13 mouse cellular contexts compared by ENCODE assay signal in genomic region chr16:92359229-92359628, GRCm38 (mm10). TPM values are rescaled to one million over a fixed set of nuclear protein-coding genes. Genes with fewer than 3 reads are reported as not detected.
DNase-seq lines count a peak whose midpoint lies in the region; ATAC-seq and TF ChIP-seq lines count a peak whose summit lies in the region.
"Had no signal": no experiment of that assay in that cellular context is flagged by ENCODE, and none has a peak within 500 bp of the region (broad histone marks: within the 10 kb centered on the region; RNA-seq: fewer than 3 reads in every experiment).

Kcne1 (minus strand) TSS chr16:92359468.

- no peak within 1 kb of the TSS for H3K4me3 ChIP-seq in kidney, embryonic 15.5 days (replicated peaks)
- H3K4me3 ChIP-seq in heart, postnatal 0 days (ENCODE audit: low read depth, low read length): peak within 1 kb of the TSS; percentile 37
- no peak within 1 kb of the TSS for H3K4me3 ChIP-seq in stomach, postnatal 0 days (ENCODE audit: low read depth, low read length)
- H3K4me3 ChIP-seq: gastrocnemius, adult 2 months had no signal

- no peak for TF ChIP-seq EP300 in heart, postnatal 0 days (IDR thresholded peaks at IDR 0.05; ENCODE audit: low read depth)
- no peak for TF ChIP-seq EP300 in stomach, postnatal 0 days (optimal IDR thresholded peaks at IDR 0.05)

- H3K4me2 ChIP-seq in kidney, embryonic 15.5 days: peak within 1 kb of the TSS; percentile 30
- peak within 1 kb of the TSS; percentile 63 for H3K4me2 ChIP-seq in heart, postnatal 0 days (ENCODE audit: low read depth, low read length)
- no peak within 1 kb of the TSS for H3K4me2 ChIP-seq in stomach, postnatal 0 days (replicated peaks; ENCODE audit: low read depth)

- TF ChIP-seq CTCF in heart, postnatal 0 days (IDR thresholded peaks at IDR 0.05; ENCODE audit: low read depth): no peak
- TF ChIP-seq CTCF in stomach, postnatal 0 days (IDR thresholded peaks at IDR 0.05; ENCODE audit: low read depth): no peak

- H3K27ac ChIP-seq in kidney, embryonic 15.5 days: 0 out of 2 replicates have a peak within 1 kb of the TSS, but pooled peaks have one; percentile 24
- peak within 1 kb of the TSS; percentile 92 for H3K27ac ChIP-seq in heart, postnatal 0 days (ENCODE audit: low read depth)
- no peak within 1 kb of the TSS for H3K27ac ChIP-seq in stomach, postnatal 0 days (replicated peaks)
- H3K27ac ChIP-seq: gastrocnemius, adult 2 months had no signal

- H3K9ac ChIP-seq in kidney, embryonic 15.5 days: no peak within 1 kb of the TSS
- H3K9ac ChIP-seq in heart, postnatal 0 days (replicated peaks; ENCODE audit: low read depth, low read length): peak within 1 kb of the TSS; percentile 55
- no peak within 1 kb of the TSS for H3K9ac ChIP-seq in stomach, postnatal 0 days (ENCODE audit: low read length)

- WGBS in kidney, embryonic 15.5 days: 44% methylated on average over 9 of the region's 9 CpGs
- 41% methylated on average over 9 of the region's 9 CpGs for WGBS in heart, postnatal 0 days
- 47% methylated on average over 9 of the region's 9 CpGs for WGBS in stomach, postnatal 0 days

- DNase-seq in kidney, postnatal 36 days: no peak
- peak; percentile 66 for DNase-seq in urinary bladder, postnatal 14 days (ENCODE audit: low spot score)
- DNase-seq in urinary bladder, postnatal 10 days (ENCODE audit: low spot score): no peak
- DNase-seq in heart, postnatal 0 days (ENCODE audit: low spot score): no peak
- peak; percentile 34 for DNase-seq in stomach, postnatal 0 days (ENCODE audit: low spot score)
- DNase-seq: adrenal gland, postnatal 14 days; gastrocnemius, adult 2 months; lung, postnatal 4 days; right cerebral cortex, postnatal 14 days had no signal

- H3K4me1 ChIP-seq in kidney, embryonic 15.5 days: peaks cover 30% of the 10 kb centered on the region
- H3K4me1 ChIP-seq in heart, postnatal 0 days (ENCODE audit: control insufficient read depth, insufficient read depth): peaks cover 40% of the 10 kb centered on the region
- H3K4me1 ChIP-seq in stomach, postnatal 0 days (replicated peaks; ENCODE audit: control insufficient read depth, insufficient read depth): no peaks in the 10 kb centered on the region

- H3K36me3 ChIP-seq in kidney, embryonic 15.5 days: no peaks in the 10 kb centered on the region
- H3K36me3 ChIP-seq in heart, postnatal 0 days (replicated peaks; ENCODE audit: control insufficient read depth, insufficient read depth, low read length): no peaks in the 10 kb centered on the region
- no peaks in the 10 kb centered on the region for H3K36me3 ChIP-seq in stomach, postnatal 0 days (ENCODE audit: control insufficient read depth, insufficient read depth, low read length)

- peaks cover 16% of the 10 kb centered on the region; the same call in 1 of the 2 replicates for H3K27me3 ChIP-seq in kidney, embryonic 15.5 days
- H3K27me3 ChIP-seq in heart, postnatal 0 days (ENCODE audit: control insufficient read depth, insufficient read depth, low read length): no peaks in the 10 kb centered on the region
- no peaks in the 10 kb centered on the region for H3K27me3 ChIP-seq in stomach, postnatal 0 days (ENCODE audit: control insufficient read depth, insufficient read depth, low read length)

- ATAC-seq in kidney, embryonic 15.5 days (replicated peaks; ENCODE audit: low FRiP score): peak; percentile 34
- no peak for ATAC-seq in heart, postnatal 0 days (ENCODE audit: insufficient read depth, low read depth)
- peak; percentile 71 for ATAC-seq in stomach, postnatal 0 days (ENCODE audit: low FRiP score, low TSS enrichment)
- ATAC-seq in cerebellum, adult (ENCODE audit: insufficient number of reproducible peaks, low FRiP score, low TSS enrichment): no peak

- no peaks in the 10 kb centered on the region for H3K9me3 ChIP-seq in kidney, embryonic 15.5 days (replicated peaks)
- no peaks in the 10 kb centered on the region for H3K9me3 ChIP-seq in heart, postnatal 0 days (replicated peaks; ENCODE audit: control insufficient read depth, low read length)
- H3K9me3 ChIP-seq in stomach, postnatal 0 days (ENCODE audit: control insufficient read depth, low read length): no peaks in the 10 kb centered on the region

RNA-seq across cellular contexts. Expression of gene Kcne1, which starts in this region (rescaled TPM):
- polyA plus RNA-seq in kidney, embryonic 15.5 days (2015; fragmentation: Nextera tagmentation; extraction: Ambion mirVana): 1.8 and 2.0 TPM in 2 replicates
- total RNA-seq in heart, postnatal 0 days (2014; rRNA removed; ENCODE audit: low replicate concordance): 182 and 283 TPM in 2 replicates
- polyA plus RNA-seq in heart, postnatal 0 days (2015; fragmentation: Nextera tagmentation; extraction: Ambion mirVana): 324 and 415 TPM in 2 replicates
- polyA plus RNA-seq in stomach, postnatal 0 days (2015; fragmentation: Nextera tagmentation; extraction: Ambion mirVana): 20.3 and 20.8 TPM in 2 replicates
- total RNA-seq: adrenal gland, postnatal 14 days; gastrocnemius, adult 2 months; left cerebral cortex, postnatal 4 days had no signal
- polyA plus RNA-seq: midbrain, postnatal 0 days had no signal

Comparison
In these comparisons a context has a peak if more than half of its experiments do, and no peak if none do; other contexts are left out.
1. RNA of gene Kcne1 (polyA plus RNA-seq): 324 to 415 TPM in heart, postnatal 0 days; 20.3 to 20.8 TPM in stomach, postnatal 0 days and 1.8 to 2.0 TPM in kidney, embryonic 15.5 days; every median in the first group is over 10 times any median in the second.
2. DNase-seq: peak in urinary bladder, postnatal 14 days (single experiment) and stomach, postnatal 0 days (single experiment); none in kidney, postnatal 36 days (0 of 2), urinary bladder, postnatal 10 days (single experiment) and heart, postnatal 0 days (single experiment).
3. ATAC-seq: peak in kidney, embryonic 15.5 days (single experiment) and stomach, postnatal 0 days (single experiment); none in heart, postnatal 0 days (single experiment) and cerebellum, adult (single experiment).